ENCODE assay signal across 10 mouse cellular contexts in the genomic region with DNA sequence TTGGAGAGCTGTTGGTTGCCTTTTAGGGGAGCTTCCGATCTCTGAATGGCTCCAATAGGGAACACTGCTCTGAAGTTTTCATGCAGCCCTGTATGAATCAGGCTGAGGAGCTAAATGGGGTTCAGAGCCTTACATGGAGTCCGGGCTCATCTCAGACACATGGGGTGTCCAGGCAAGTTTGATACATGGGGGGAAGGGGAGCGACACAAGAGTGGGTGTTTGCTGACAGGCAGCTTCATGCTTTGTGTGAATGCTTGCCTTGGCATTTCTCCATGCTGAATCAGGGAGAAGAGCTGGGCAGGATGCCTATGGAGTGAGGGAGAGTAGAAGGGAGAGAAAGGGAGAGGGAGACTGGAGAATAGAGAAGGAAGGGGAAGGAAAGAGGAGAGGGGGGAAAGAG.
DNase-seq lines count a peak whose midpoint lies in the region; ATAC-seq and TF ChIP-seq lines count a peak whose summit lies in the region.
"Had no signal": no experiment of that assay in that cellular context is flagged by ENCODE, and none has a peak within 500 bp of the region (broad histone marks: within the 10 kb centered on the region; RNA-seq: fewer than 3 reads in every experiment).

No protein-coding gene starts in this region.

- no peaks in the 10 kb centered on the region for H3K36me3 ChIP-seq in lung, embryonic 15.5 days
- H3K36me3 ChIP-seq: neural tube, embryonic 15.5 days had no signal

- intact Hi-C loops in gastrocnemius, postnatal 14 days (cut with DNase I; ENCODE audit: low total_unique reads) = no loop called here

- no peaks in the 10 kb centered on the region for H3K9me3 ChIP-seq in lung, embryonic 15.5 days
- H3K9me3 ChIP-seq: neural tube, embryonic 15.5 days had no signal

- 58% methylated on average over 3 of the region's 3 CpGs for WGBS in lung, embryonic 15.5 days
- 73% methylated on average over 3 of the region's 3 CpGs for WGBS in lung, adult 2 months

- no peak for TF ChIP-seq CTCF in lung, adult 2 months (IDR thresholded peaks at IDR 0.05; ENCODE audit: insufficient read depth, low read length)

- H3K4me3 ChIP-seq in lung, embryonic 15.5 days = no peak overlapping the region
- H3K4me3 ChIP-seq in lung, adult 2 months (replicated peaks; ENCODE audit: extremely low read depth, low read depth, low read length) = no peak overlapping the region
- H3K4me3 ChIP-seq: neural tube, embryonic 15.5 days had no signal

- ATAC-seq in lung, embryonic 15.5 days (ENCODE audit: borderline replicate concordance, extremely low read depth, low FRiP score, low TSS enrichment) = peak; percentile 62; the same call in 1 of the 2 replicates
- no peak for ATAC-seq in megakaryocyte, adult 5-6 weeks (ENCODE audit: poor library complexity, severe bottlenecking)

- no peak for TF ChIP-seq POLR2A in lung, adult 2 months (IDR thresholded peaks at IDR 0.05; ENCODE audit: borderline replicate concordance, extremely low read depth, low read depth, low read length)

- no peaks in the 10 kb centered on the region for H3K27me3 ChIP-seq in lung, embryonic 15.5 days
- H3K27me3 ChIP-seq: neural tube, embryonic 15.5 days had no signal

- peak; percentile 4 for DNase-seq in adrenal gland, postnatal 10 days
- no peak for DNase-seq in adrenal gland, postnatal 4 days (ENCODE audit: low spot score in 2 of 2)
- DNase-seq in lung, adult 2 months = no peak
- peak; percentile 29 to 43 for DNase-seq in layer of hippocampus, adult 8-10 months (ENCODE audit: low spot score in 2 of 2)
- peak; percentile 43 to 66 for DNase-seq in right cerebral cortex, adult 2 months (ENCODE audit: low spot score in 2 of 2)
- DNase-seq in gastrocnemius, postnatal 14 days = no peak
- DNase-seq: embryo, embryonic 11 days had no signal

- H3K4me2 ChIP-seq in lung, embryonic 15.5 days = no peak overlapping the region
- H3K4me2 ChIP-seq: neural tube, embryonic 15.5 days had no signal

- H3K4me1 ChIP-seq in lung, embryonic 15.5 days = no peaks in the 10 kb centered on the region
- no peaks in the 10 kb centered on the region for H3K4me1 ChIP-seq in lung, adult 2 months (ENCODE audit: control insufficient read depth, insufficient read depth, low read length)
- H3K4me1 ChIP-seq: neural tube, embryonic 15.5 days had no signal

- H3K9ac ChIP-seq in lung, embryonic 15.5 days = no peak overlapping the region
- H3K9ac ChIP-seq: neural tube, embryonic 15.5 days had no signal

- no peak overlapping the region for H3K27ac ChIP-seq in lung, embryonic 15.5 days
- H3K27ac ChIP-seq: neural tube, embryonic 15.5 days had no signal

Comparison
In these comparisons a context has a peak if more than half of its experiments do, and no peak if none do; other contexts are left out.
1. DNase-seq: peak in adrenal gland, postnatal 10 days (single experiment), layer of hippocampus, adult 8-10 months (2 of 2) and right cerebral cortex, adult 2 months (2 of 2); none in adrenal gland, postnatal 4 days (0 of 2), lung, adult 2 months (single experiment) and gastrocnemius, postnatal 14 days (single experiment).